Mouse (Mus musculus) c-Kit-positive CD71-positive TER-119-negative erythroid progenitor cells, embryonic 14.5 days (primary cell): ENCODE data around the gene Aldh3a1.
A peak's percentile ranks its signal among the peaks of the same experiment; 100 is the strongest.

Source experiments
- DNase-seq: peaks from one replicate; pipeline ENCODE4 v3.0.0-alpha.2; 2013; ENCODE audit warnings: low read depth

Gene Aldh3a1

DNA sequence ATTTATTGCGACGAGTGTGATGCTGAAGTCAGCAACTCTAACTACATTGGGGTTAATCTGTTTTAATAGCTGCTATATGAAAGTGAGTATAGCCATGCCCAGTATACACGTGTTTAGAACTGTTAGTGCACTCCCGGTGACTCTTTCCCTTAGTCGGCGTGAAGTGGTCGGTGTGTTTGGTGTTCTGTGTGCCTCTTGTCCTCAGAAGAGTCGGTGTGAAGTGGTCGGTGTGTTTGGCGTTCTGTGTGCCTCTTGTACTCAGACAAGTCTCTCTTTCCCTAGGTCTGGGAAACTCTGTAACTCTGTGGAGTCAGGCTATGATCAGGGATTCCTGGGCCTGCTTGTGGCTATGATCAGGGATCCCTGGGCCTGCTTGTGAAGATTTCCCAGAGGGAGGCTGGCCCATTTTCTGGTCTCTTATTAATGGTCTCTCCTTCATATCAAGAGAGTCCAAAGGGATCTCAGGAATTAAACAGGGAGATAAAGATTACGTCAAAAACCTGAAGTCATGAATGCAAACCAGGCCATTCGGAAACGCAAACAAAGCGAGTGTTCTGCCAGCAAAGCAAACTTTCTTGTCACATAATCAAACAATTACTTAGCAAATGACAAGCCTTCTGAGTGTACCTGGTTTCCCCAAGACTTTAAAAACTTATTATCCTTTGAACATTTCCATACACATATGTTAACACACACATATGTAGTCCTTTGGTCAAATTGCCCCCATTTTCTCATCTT lies 10.6 kb upstream of the Aldh3a1 start:
- no peak for DNase-seq

DNA sequence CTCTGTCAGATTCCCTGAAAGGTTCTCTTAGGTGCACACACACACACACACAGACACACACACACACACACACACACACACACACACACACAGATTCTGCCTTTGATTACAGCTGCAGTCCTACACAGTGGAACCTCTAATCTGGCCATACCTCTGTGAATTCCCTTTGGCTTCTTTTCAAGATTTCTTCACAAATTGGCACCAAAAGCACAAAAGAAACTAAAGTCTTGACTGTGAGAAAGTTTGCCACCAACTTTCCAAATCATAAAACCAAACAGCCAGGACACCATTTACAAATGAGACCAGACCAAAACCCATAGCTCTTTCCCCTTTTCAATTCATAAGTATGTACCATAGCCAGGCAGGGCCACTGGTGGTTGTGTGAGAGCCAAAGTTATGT lies 9.4 kb upstream of the Aldh3a1 start:
- DNase-seq, result no peak

DNA sequence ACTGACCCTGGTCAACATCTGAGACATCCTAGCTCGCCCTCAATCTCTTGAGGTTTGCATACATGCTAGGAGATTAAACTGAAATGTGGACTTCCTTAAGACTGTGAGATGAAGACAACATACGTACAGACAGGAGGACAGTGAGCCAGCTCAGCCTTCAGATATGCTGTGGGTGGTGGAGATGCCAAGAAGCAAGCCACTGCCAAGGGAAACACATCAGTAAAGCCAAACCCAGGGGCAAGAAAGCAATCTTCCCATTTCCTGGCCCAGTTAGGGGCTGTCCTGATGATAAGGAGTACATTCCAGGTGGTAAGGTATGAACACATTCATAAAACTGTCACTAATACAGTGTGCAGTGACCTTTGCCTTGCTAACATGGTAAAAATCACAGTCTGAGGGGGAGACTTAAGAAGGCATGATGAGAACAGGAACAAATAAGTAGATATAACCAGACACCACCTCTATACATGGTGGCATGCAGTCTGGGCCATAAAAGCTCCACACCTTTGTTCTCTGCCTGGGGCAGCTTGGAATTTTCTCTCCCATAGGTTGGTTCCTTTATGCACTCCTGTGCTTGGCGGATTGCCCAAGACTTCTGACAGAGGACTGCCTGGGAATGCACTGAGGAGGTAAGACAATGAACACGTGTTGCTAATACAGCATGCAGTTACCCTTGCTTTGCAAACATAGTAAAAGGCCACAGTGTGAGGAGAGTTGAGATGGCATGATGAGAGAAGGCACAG lies 7.5 kb upstream of the Aldh3a1 start:
- no peak for DNase-seq

DNA sequence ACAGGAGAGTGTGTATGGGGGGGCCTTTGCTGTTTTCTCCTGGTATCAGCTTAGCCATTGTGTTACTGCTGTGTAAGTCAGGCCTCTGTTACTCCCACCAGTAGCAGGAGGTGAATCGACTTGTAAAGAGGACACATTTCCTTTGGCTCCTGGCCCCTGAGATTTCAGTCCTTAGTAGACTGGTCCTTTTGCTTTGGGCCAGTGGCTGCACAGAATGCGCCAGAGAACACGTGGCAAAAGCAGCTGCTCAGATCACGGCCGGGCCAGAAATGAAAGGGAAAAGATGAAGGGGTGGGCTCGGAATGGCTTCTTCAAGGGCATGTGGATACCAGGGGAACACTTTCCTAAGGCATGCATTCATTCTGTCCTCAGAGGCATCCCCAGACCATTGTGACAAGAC lies 5.2 kb upstream of the Aldh3a1 start:
- no peak for DNase-seq

- DNase-seq, result no peak
These were observed 4.5 kb upstream of the Aldh3a1 start for GRCm38 (mm10) chr11:61202810-61203209.

DNA sequence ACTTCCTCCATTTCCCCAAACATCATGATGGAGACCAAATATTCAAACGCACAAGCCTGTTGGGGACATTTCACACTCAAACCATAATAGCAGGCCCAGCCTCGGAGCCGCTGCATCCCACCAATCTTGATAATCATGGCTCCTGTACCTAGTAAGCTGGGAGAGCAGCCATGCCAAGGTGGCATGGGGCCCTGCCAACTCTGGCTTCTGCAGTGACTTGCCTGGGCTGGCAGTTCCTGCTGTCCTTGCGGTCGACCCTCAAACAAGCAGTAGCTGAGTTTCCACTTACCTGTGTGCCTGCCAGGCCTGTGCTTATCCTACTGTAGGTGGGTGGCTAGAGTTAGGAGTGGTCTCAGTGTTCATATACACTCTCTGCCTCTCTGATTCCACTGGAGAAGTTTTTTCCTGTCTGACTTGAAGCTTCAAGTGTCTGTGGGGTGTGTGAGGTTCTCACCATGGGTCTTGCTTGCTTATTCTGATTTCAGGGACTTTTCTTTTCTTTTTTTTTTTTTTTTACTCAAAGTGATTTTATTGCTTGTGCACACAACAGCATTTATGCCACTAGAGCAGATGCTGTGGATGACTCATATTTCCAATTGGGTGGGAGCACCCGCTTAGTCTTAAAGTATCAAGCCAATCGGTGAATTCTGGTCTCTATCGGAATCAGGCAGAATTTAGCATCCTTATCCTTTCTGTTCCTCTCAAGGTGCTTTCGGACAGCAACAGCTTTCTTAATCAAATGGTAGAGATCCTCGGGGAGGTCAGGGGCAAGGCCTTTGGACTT lies 2.0 kb upstream of the Aldh3a1 start:
- DNase-seq, result no peak

DNA sequence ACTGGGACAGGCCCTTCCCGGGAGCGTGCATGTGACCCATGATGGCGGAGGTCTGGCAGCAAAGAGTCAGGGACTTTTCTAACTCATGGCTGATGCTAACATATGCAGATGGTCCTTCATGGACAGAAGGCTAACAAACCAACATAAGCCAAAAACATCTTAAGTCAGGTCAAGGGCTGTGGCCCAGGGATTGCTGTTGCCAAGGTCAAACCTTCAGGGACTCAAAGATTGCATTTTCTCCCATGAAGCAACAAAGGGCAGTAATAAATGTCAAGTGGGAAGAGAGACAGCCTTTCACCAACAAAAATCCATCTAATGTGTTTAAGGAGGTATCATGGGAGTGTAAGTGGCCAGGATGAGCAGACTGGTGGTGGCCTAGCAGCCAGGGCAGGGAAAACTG lies 1.2 kb upstream of the Aldh3a1 start:
- DNase-seq, result no peak

DNA sequence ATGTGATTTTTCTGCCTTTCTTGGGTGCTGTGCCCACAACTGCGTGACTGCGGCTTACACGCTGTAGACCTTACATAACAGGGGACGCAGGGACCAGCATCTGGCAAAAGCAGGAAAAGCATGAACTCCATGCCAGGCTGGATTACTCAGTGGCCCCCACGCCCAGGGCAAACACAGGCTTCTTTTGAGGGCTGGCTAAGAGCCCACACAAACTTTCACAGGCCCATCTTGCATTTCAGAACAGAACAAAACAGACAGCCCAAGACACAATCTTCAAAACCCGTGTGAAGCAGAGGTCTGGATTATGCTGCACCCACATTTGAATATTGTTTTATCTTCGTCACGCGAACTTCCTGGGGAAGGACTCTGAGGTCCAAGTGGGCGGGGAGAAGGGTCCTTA lies 979 bp downstream of the Aldh3a1 start:
- no peak for DNase-seq

- DNase-seq, result no peak
These were observed 4.8 kb downstream of the Aldh3a1 start for GRCm38 (mm10) chr11:61212102-61212501.

- DNase-seq, result no peak
These were observed 8.6 kb downstream of the Aldh3a1 start for GRCm38 (mm10) chr11:61215936-61216335.

DNA sequence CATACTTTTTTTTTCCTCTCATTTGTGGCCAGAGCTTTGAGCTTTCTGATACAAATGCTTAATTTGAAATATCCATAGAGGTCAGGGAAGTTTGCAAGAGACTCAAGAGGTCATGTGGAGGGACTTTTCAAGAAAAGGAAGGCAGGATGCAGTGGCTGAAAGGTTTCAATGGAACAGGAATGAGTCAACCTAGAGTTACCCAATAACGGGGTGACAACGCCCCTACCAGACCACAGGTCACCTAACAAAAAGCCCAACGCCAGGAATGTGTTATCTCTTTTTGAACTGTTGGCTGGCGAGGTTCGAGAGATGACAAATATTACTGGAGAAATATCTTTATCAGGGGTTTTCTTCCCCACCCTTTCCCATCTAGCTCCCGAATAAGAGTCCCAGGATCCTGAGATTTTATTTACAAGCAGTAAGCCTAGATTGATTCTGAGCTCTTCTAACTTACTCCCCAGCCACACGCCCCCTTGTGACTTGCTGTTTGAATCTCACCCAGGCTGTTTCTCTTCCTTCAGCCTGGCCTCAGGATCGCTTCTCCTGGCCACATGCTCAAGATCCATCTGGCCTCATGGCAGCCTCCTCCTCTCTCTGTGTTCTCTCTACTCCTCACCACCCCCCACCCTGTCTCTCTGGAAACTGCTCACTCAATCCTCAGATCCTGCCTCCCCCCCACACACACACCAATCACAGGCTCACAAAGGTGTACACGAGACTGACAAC lies 13.0 kb downstream of the Aldh3a1 start:
- DNase-seq, result no peak

GRCm38 (mm10) chr11:61222007-61222406 lies 14.7 kb downstream of the Aldh3a1 start:
- DNase-seq, result no peak

DNA sequence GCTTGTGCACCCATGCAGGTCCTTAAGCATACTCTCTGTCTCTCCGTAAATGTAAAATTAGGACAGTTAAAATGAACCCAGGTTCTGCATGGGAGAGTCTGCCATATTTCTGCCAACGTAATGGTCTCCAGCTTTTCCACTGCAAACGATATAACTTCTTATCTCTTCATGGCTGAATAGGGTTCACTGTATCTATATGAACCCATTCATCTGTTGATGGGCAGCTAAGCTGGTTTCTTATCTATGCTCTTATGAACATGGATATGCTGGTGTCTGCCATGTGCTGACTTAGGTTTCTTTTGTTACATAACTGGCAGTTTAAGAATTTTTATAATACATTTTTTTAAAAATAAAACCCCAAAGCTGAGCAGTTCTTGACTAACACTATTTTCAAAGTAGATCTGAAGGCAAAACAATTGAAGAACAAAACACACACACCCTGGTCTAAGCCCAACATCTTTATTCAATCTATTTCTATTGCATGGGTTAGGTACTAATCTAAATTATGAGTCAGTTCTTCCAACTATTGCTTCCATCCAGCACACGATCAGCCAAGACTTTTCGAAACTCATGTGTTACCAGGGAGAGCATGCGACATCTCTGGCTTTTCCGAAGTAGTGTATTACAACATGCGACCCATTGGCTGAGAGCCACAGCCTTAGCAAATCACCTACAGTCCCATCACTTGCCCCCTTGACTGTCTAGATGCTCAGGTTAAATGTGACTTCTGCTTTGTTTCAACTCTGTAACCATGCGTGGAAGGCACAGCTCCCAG lies 15.8 kb downstream of the Aldh3a1 start:
- no peak for DNase-seq

DNA sequence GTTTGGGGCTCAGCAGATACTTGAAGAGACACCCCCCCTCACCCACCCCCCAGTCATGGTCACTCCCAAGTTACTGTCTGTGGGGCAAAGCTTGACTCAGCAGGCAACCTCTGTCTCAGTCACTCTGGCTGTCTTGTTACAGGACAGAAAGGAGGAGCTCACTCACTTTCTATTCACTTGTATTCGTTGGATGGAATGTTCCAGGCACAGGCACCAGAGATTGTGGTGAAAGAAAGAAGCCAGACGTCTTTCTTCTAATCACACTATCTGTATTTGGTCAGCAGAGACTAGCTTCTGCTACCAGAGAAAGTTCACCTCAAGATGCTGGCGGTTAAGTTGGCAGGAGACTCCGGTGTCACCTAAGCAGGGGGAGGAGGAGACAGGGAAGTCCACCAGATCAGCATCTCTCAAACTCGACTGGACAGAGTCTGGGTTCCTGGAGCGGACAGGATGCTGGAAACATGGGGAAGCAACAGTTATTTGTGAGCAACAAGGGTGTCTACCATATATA lies 17.0 kb downstream of the Aldh3a1 start:
- DNase-seq, result no peak

GRCm38 (mm10) chr11:61224907-61225306 lies 17.6 kb downstream of the Aldh3a1 start:
- DNase-seq, result no peak

DNA sequence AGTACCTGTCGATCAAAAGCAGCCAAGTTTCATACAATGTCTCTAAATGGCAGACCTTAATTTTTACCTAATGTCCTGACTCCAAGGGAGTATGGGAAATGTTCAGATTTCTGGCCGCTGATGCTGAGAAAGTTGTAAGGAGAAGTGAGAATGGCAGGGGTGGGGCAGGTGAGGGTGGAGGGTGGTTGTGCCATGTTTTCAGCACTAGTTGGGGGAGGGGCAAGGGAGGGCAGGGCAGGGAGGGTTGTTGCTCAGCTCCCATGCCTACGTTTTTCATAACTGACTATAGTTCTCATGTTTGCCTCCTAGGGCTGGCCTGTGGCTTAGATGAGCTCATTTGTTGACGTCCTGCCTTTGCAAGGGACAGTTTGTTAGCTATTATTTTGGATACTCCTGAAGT lies 18.2 kb downstream of the Aldh3a1 start:
- no peak for DNase-seq

DNA sequence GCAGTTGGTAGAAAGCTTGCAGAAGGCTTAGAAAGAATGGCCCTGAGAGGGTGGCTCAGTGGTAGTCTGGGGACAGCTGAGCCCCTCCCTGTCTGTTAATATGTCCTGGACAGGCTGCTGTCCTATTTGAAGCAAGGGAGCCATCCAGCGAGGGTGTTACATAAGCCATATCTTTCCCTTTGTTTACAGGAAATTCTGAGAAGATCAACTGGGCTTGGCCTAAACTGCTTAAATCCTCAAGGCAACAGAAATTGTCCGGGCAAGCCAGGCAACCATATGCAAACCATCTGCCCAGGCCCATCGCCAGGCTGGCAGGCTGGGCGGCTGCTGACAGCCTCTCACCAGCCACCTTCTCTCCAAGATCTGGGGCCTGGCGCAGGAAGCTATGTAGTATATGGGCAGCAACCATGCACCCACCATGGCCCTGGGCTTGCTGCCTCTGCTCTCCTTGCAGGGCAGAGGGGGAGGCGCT lies 18.6 kb downstream of the Aldh3a1 start:
- no peak for DNase-seq

GRCm38 (mm10) chr11:61227816-61228215 lies 20.5 kb downstream of the Aldh3a1 start:
- no peak for DNase-seq

GRCm38 (mm10) chr11:61228406-61228805 lies 21.1 kb downstream of the Aldh3a1 start:
- no peak for DNase-seq

DNA sequence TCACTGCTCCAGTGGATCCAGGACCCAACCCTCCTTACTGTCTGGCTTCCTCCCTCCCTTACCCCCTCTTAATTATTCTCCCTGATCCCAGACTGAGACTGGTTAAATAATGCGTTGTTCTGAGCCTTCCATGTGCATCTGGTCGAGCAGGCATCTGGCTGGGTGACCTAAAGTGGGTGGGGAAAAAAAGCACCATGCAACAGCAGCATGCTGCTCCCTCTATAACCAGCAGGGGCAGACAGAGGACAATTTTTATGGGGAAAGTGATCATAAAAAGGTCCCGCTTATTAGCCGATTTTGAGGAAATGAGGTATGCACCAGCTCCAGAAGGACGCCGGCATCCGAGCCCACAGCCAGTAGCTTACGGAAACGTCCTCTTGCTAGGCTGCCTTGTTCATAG lies 24.0 kb downstream of the Aldh3a1 start:
- DNase-seq, result peak; percentile 33

DNA sequence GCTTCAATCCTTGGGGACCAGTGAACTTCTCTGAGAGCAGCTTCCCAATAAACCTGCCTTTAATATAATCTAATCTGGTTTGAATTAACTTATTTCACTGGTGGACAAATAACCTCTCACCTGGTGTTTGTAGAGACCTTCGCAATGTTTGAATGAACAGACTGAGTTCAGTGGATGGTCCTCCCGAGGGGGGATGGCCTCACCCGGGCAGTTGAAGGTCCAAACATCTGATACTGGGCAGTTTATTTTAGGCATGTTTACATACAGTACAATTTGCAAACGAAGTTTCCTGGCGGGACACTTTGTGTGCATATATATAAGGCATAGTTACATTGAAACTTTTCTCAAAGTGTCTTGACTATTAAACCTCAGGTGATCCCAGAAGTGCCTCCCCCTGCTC lies 26.8 kb downstream of the Aldh3a1 start:
- DNase-seq, result no peak
